In the genomic region with DNA sequence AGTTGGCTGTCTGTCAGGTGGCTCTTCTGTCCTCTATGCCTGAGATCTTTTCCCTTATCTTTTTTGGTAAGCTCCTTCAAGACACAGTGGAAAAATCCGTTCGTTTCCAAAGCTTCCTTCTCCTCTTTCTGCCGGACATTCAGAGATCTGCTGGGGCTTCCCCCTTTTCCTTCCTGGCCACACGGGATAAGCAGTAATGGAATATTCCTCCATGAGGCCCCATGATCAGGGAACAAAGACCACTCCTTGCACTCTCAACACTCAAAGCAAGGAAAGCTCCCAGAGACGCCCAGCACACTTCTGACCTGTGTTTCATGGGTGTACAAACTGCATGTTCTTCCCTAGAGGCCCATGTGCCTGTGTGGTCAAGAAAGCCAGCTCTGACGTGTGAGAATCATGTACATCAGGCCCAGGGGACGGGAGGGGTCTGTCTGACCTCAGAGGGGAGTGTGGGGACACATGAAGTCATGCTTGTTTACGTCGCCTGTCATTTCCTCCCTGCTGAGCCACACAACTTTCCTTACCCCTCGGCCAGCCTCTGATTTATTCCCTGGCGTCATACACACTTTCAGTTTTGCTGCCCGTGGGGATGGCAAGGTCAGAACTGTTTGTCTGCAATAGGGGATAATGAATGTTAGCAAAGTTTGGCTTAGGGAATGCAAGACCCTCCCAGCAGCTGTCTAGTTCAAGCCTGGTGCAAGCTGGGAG, we compare ENCODE assay signal across 10 mouse cellular contexts. TPM values are rescaled to one million over a fixed set of nuclear protein-coding genes. Genes with fewer than 3 reads are reported as not detected.
DNase-seq lines count a peak whose midpoint lies in the region; ATAC-seq and TF ChIP-seq lines count a peak whose summit lies in the region.
"Had no signal": no experiment of that assay in that cellular context is flagged by ENCODE, and none has a peak within 500 bp of the region (broad histone marks: within the 10 kb centered on the region; RNA-seq: fewer than 3 reads in every experiment).

No protein-coding gene starts in this region.

- ATAC-seq in kidney, embryonic 16.5 days (ENCODE audit: low FRiP score, low TSS enrichment), result peak; percentile 51; the same call in 1 of the 2 replicates
- ATAC-seq in stomach, embryonic 14.5 days (ENCODE audit: insufficient number of reproducible peaks, insufficient read depth, low FRiP score, low read depth), result no peak

- no peaks in the 10 kb centered on the region for H3K9me3 ChIP-seq in heart, embryonic 10.5 days
- no peaks in the 10 kb centered on the region for H3K9me3 ChIP-seq in kidney, embryonic 16.5 days (ENCODE audit: low read length)
- no peaks in the 10 kb centered on the region for H3K9me3 ChIP-seq in stomach, embryonic 14.5 days (ENCODE audit: control insufficient read depth, low read depth, low read length)

- no peak overlapping the region for H3K9ac ChIP-seq in kidney, embryonic 16.5 days (replicated peaks; ENCODE audit: low read length)
- no peak overlapping the region for H3K9ac ChIP-seq in stomach, embryonic 14.5 days (replicated peaks; ENCODE audit: low read depth, low read length)

- no peak overlapping the region for H3K4me3 ChIP-seq in lung, adult 2 months (replicated peaks; ENCODE audit: extremely low read depth, low read depth, low read length)
- no peak overlapping the region for H3K4me3 ChIP-seq in heart, embryonic 10.5 days
- no peak overlapping the region for H3K4me3 ChIP-seq in kidney, embryonic 16.5 days (ENCODE audit: low read length)
- no peak overlapping the region for H3K4me3 ChIP-seq in stomach, embryonic 14.5 days (ENCODE audit: low read depth, low read length)
- H3K4me3 ChIP-seq in thymus, adult 2 months (ENCODE audit: control insufficient read depth, insufficient read depth, low read length), result no peak overlapping the region

- H3K4me1 ChIP-seq in lung, adult 2 months (ENCODE audit: control insufficient read depth, insufficient read depth, low read length), result peaks cover 5% of the 10 kb centered on the region; the same call in 1 of the 2 replicates
- H3K4me1 ChIP-seq in heart, embryonic 10.5 days, result peaks cover 34% of the 10 kb centered on the region
- 0 out of 2 replicates have a peak, but pooled peaks cover 3% of the 10 kb centered on the region for H3K4me1 ChIP-seq in kidney, embryonic 16.5 days (ENCODE audit: insufficient read depth, low read length)
- no peaks in the 10 kb centered on the region for H3K4me1 ChIP-seq in stomach, embryonic 14.5 days (ENCODE audit: control insufficient read depth, insufficient read depth, low read length)
- peaks cover 8% of the 10 kb centered on the region for H3K4me1 ChIP-seq in thymus, adult 2 months (replicated peaks; ENCODE audit: control insufficient read depth, insufficient read depth, low read length)

- peak; percentile 50 to 68 for DNase-seq in lung, adult 18-20 months
- no peak for DNase-seq in lung, adult 2 months
- no peak for DNase-seq in heart, embryonic 10.5 days (ENCODE audit: low spot score)
- no peak for DNase-seq in thymus, adult 2 months
- DNase-seq in cerebellum, adult 9-11 months, result no peak
- DNase-seq in spleen, adult 12 weeks (ENCODE audit: low spot score), result no peak
- DNase-seq: cerebellum, adult 8-10 months; retina, postnatal 1 day had no signal

- no peak for TF ChIP-seq POLR2A in lung, adult 2 months (IDR thresholded peaks at IDR 0.05; ENCODE audit: borderline replicate concordance, extremely low read depth, low read depth, low read length)
- no peak for TF ChIP-seq POLR2A in thymus, adult 2 months (IDR thresholded peaks at IDR 0.05; ENCODE audit: control insufficient read depth, extremely low read depth, insufficient read depth, low read length, poor library complexity)

- WGBS in lung, adult 2 months, result 19% methylated on average over 12 of the region's 12 CpGs
- whole genome bisulfite sequencing in heart, embryonic 10.5 days, result 43% methylated on average over 12 of the region's 12 CpGs
- WGBS in kidney, embryonic 16.5 days, result 30% methylated on average over 12 of the region's 12 CpGs
- 23% methylated on average over 12 of the region's 12 CpGs for WGBS in stomach, embryonic 14.5 days
- WGBS in thymus, adult 2 months, result 52% methylated on average over 12 of the region's 12 CpGs

- TF ChIP-seq CTCF in lung, adult 2 months (IDR thresholded peaks at IDR 0.05; ENCODE audit: insufficient read depth, low read length), result no peak
- TF ChIP-seq CTCF in thymus, adult 2 months (IDR thresholded peaks at IDR 0.05; ENCODE audit: borderline replicate concordance, control insufficient read depth, extremely low read depth, insufficient read depth, low read length, poor library complexity), result no peak

- H3K36me3 ChIP-seq in heart, embryonic 10.5 days, result no peaks in the 10 kb centered on the region
- no peaks in the 10 kb centered on the region for H3K36me3 ChIP-seq in kidney, embryonic 16.5 days (ENCODE audit: insufficient read depth, low read length)
- H3K36me3 ChIP-seq in stomach, embryonic 14.5 days (ENCODE audit: control insufficient read depth, insufficient read depth, low read length), result no peaks in the 10 kb centered on the region
- H3K36me3 ChIP-seq in thymus, adult 2 months (ENCODE audit: control insufficient read depth, insufficient read depth, low read length), result no peaks in the 10 kb centered on the region

- peak overlapping the region; percentile 70 for H3K27ac ChIP-seq in heart, embryonic 10.5 days
- H3K27ac ChIP-seq in kidney, embryonic 16.5 days (ENCODE audit: low read length), result no peak overlapping the region
- H3K27ac ChIP-seq in stomach, embryonic 14.5 days (ENCODE audit: low read length), result peak overlapping the region; percentile 7; the same call in 1 of the 2 replicates
- no peak overlapping the region for H3K27ac ChIP-seq in thymus, adult 2 months (ENCODE audit: control insufficient read depth, insufficient read depth, low read length)

- no peak overlapping the region for H3K4me2 ChIP-seq in kidney, embryonic 16.5 days (replicated peaks; ENCODE audit: low read depth, low read length)
- no peak overlapping the region for H3K4me2 ChIP-seq in stomach, embryonic 14.5 days (replicated peaks; ENCODE audit: low read depth, low read length)

- no peaks in the 10 kb centered on the region for H3K27me3 ChIP-seq in heart, embryonic 10.5 days (ENCODE audit: insufficient read depth, poor library complexity, severe bottlenecking)
- H3K27me3 ChIP-seq in kidney, embryonic 16.5 days (ENCODE audit: insufficient read depth, low read length), result no peaks in the 10 kb centered on the region
- no peaks in the 10 kb centered on the region for H3K27me3 ChIP-seq in stomach, embryonic 14.5 days (ENCODE audit: control insufficient read depth, insufficient read depth, low read length)
- no peaks in the 10 kb centered on the region for H3K27me3 ChIP-seq in thymus, adult 2 months (ENCODE audit: control insufficient read depth, insufficient read depth, low read length)

RNA-seq across cellular contexts. Expression of gene Gfpt2, which starts 38.9 kb away (rescaled TPM):
- polyA plus RNA-seq in lung, adult 2 months (2012; rRNA removed), result 7.0 and 8.8 TPM in 2 replicates
- polyA plus RNA-seq in heart, embryonic 10.5 days (2016; fragmentation: Nextera tagmentation; extraction: Ambion mirVana), result 21.3 and 24.5 TPM in 2 replicates
- 13.2 and 13.5 TPM in 2 replicates for polyA plus RNA-seq in kidney, embryonic 16.5 days (2015; fragmentation: Nextera tagmentation; extraction: Ambion mirVana)
- polyA plus RNA-seq in stomach, embryonic 14.5 days (2014; fragmentation: Nextera tagmentation; extraction: Ambion mirVana), result 10.4 and 10.5 TPM in 2 replicates
- 2.8 and 4.4 TPM in 2 replicates for polyA plus RNA-seq in thymus, adult 2 months (2012; rRNA removed)

RNA-seq across cellular contexts. Expression of gene Cnot6, which starts 42.6 kb away (rescaled TPM):
- 9.5 and 15.3 TPM in 2 replicates for polyA plus RNA-seq in lung, adult 2 months (2012; rRNA removed)
- 47.0 and 56.0 TPM in 2 replicates for polyA plus RNA-seq in heart, embryonic 10.5 days (2016; fragmentation: Nextera tagmentation; extraction: Ambion mirVana)
- polyA plus RNA-seq in kidney, embryonic 16.5 days (2015; fragmentation: Nextera tagmentation; extraction: Ambion mirVana), result 53.7 and 65.7 TPM in 2 replicates
- 59.8 and 62.6 TPM in 2 replicates for polyA plus RNA-seq in stomach, embryonic 14.5 days (2014; fragmentation: Nextera tagmentation; extraction: Ambion mirVana)
- polyA plus RNA-seq in thymus, adult 2 months (2012; rRNA removed), result 40.3 and 44.2 TPM in 2 replicates

Comparison
In these comparisons a context has a peak if more than half of its experiments do, and no peak if none do; other contexts are left out.
1. DNase-seq: peak in lung, adult 18-20 months (2 of 2); none in lung, adult 2 months (single experiment), heart, embryonic 10.5 days (single experiment), thymus, adult 2 months (single experiment), cerebellum, adult 9-11 months (single experiment) and spleen, adult 12 weeks (single experiment).
2. H3K27ac ChIP-seq: peak in heart, embryonic 10.5 days (single experiment) and stomach, embryonic 14.5 days (single experiment); none in kidney, embryonic 16.5 days (single experiment) and thymus, adult 2 months (single experiment).